Mouse (Mus musculus): Measurements from ENCODE around the gene Rfx1.

- TF ChIP-seq CTCF (IDR thresholded peaks at IDR 0.05; ENCODE audit: borderline replicate concordance, extremely low read depth, insufficient read depth, insufficient read length) (no peak), POLR2A (IDR thresholded peaks at IDR 0.05; ENCODE audit: borderline replicate concordance, extremely low read depth, insufficient read depth, insufficient read length, poor library complexity, severe bottlenecking) (no peak)
These were observed 31.7 kb downstream of the Rfx1 start for GRCm38 (mm10) chr8:84098376-84098775.

All from brain, embryonic 14.5 days (tissue).